In the genomic region with DNA sequence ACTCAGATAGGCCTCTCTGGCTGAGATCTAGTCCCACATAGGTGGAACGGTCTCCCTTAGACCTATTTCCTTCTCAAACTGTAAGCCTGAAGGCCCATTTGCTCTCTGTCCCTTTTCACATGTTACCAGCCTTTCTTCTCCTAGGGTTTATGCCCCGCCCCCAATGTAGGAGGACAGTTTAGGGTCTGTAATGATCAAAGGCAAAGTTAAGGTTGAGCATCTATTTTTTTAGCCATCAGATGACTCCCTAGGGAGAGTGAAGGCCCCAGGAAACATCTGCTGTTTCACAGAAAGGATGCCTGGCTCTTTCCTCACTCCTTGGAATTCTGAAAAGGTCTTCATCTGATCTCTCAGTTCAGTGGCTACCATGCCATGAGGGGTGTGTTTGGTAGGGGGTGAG, we compare ENCODE assay signal across 10 mouse cellular contexts.
DNase-seq lines count a peak whose midpoint lies in the region; ATAC-seq and TF ChIP-seq lines count a peak whose summit lies in the region.
"Had no signal": no experiment of that assay in that cellular context is flagged by ENCODE, and none has a peak within 500 bp of the region (broad histone marks: within the 10 kb centered on the region; RNA-seq: fewer than 3 reads in every experiment).

No protein-coding gene starts in this region.

- H3K27ac ChIP-seq in hindbrain, postnatal 0 days, result peak overlapping the region; percentile 71; the same call in 1 of the 2 replicates
- no peak overlapping the region for H3K27ac ChIP-seq in hindbrain, embryonic 13.5 days
- H3K27ac ChIP-seq in lung, postnatal 0 days (ENCODE audit: low read length), result peak overlapping the region; percentile 95
- H3K27ac ChIP-seq in stomach, postnatal 0 days (replicated peaks), result peak overlapping the region; percentile 96

- H3K4me3 ChIP-seq in hindbrain, postnatal 0 days (ENCODE audit: low read length), result no peak overlapping the region
- no peak overlapping the region for H3K4me3 ChIP-seq in hindbrain, embryonic 13.5 days
- H3K4me3 ChIP-seq in lung, postnatal 0 days (ENCODE audit: low read depth, low read length), result no peak overlapping the region
- H3K4me3 ChIP-seq in stomach, postnatal 0 days (ENCODE audit: low read depth, low read length), result no peak overlapping the region

- H3K4me2 ChIP-seq in hindbrain, postnatal 0 days (ENCODE audit: low read depth, low read length), result no peak overlapping the region
- no peak overlapping the region for H3K4me2 ChIP-seq in hindbrain, embryonic 13.5 days
- no peak overlapping the region for H3K4me2 ChIP-seq in lung, postnatal 0 days (replicated peaks; ENCODE audit: low read depth, low read length)
- H3K4me2 ChIP-seq in stomach, postnatal 0 days (replicated peaks; ENCODE audit: low read depth), result no peak overlapping the region

- ATAC-seq in hindbrain, postnatal 0 days, result no peak
- no peak for ATAC-seq in hindbrain, embryonic 13.5 days (ENCODE audit: low FRiP score)
- peak; percentile 6 for ATAC-seq in lung, postnatal 0 days
- ATAC-seq in stomach, postnatal 0 days (ENCODE audit: low FRiP score, low TSS enrichment), result no peak

- peak; percentile 21 for DNase-seq in embryo, embryonic 11 days
- DNase-seq in embryo, embryonic 10 days (ENCODE audit: low spot score), result no peak
- no peak for DNase-seq in hindbrain, postnatal 0 days (ENCODE audit: low spot score)
- DNase-seq in lung, postnatal 0 days (ENCODE audit: low spot score), result no peak
- DNase-seq in lung, postnatal 25 days (ENCODE audit: low spot score), result no peak
- no peak for DNase-seq in stomach, postnatal 0 days (ENCODE audit: low spot score)
- DNase-seq in urinary bladder, adult 18-20 months (ENCODE audit: low spot score in 2 of 2), result no peak
- DNase-seq: cerebellum, postnatal 10 days; right cerebral cortex, postnatal 4 days had no signal

- 87% methylated on average over 2 of the region's 2 CpGs for WGBS in hindbrain, postnatal 0 days
- 95% methylated on average over 2 of the region's 2 CpGs for WGBS in hindbrain, embryonic 13.5 days
- WGBS in lung, postnatal 0 days, result 85% methylated on average over 2 of the region's 2 CpGs
- 93% methylated on average over 2 of the region's 2 CpGs for WGBS in stomach, postnatal 0 days

- no peak for TF ChIP-seq EP300 in lung, postnatal 0 days (IDR thresholded peaks at IDR 0.05)
- no peak for TF ChIP-seq EP300 in stomach, postnatal 0 days (optimal IDR thresholded peaks at IDR 0.05)

- no peaks in the 10 kb centered on the region for H3K4me1 ChIP-seq in hindbrain, postnatal 0 days (ENCODE audit: insufficient read depth, low read length)
- H3K4me1 ChIP-seq in hindbrain, embryonic 13.5 days (replicated peaks), result peaks cover 9% of the 10 kb centered on the region; the same call in 1 of the 2 replicates
- peaks cover 7% of the 10 kb centered on the region; the same call in 1 of the 2 replicates for H3K4me1 ChIP-seq in lung, postnatal 0 days (ENCODE audit: insufficient read depth, low read depth, low read length)
- peaks cover 10% of the 10 kb centered on the region for H3K4me1 ChIP-seq in stomach, postnatal 0 days (replicated peaks; ENCODE audit: control insufficient read depth, insufficient read depth)

- H3K9ac ChIP-seq in hindbrain, postnatal 0 days (replicated peaks; ENCODE audit: low read length), result no peak overlapping the region
- H3K9ac ChIP-seq in hindbrain, embryonic 13.5 days, result no peak overlapping the region
- H3K9ac ChIP-seq in lung, postnatal 0 days (replicated peaks; ENCODE audit: low read depth), result no peak overlapping the region
- H3K9ac ChIP-seq in stomach, postnatal 0 days (ENCODE audit: low read length), result no peak overlapping the region

- no peaks in the 10 kb centered on the region for H3K27me3 ChIP-seq in hindbrain, postnatal 0 days (ENCODE audit: insufficient read depth, low read length)
- no peaks in the 10 kb centered on the region for H3K27me3 ChIP-seq in hindbrain, embryonic 13.5 days
- no peaks in the 10 kb centered on the region for H3K27me3 ChIP-seq in lung, postnatal 0 days (replicated peaks; ENCODE audit: insufficient read depth, low read length)
- no peaks in the 10 kb centered on the region for H3K27me3 ChIP-seq in stomach, postnatal 0 days (ENCODE audit: control insufficient read depth, insufficient read depth, low read length)

- H3K36me3 ChIP-seq in hindbrain, postnatal 0 days (ENCODE audit: insufficient read depth, low read length), result no peaks in the 10 kb centered on the region
- no peaks in the 10 kb centered on the region for H3K36me3 ChIP-seq in hindbrain, embryonic 13.5 days
- no peaks in the 10 kb centered on the region for H3K36me3 ChIP-seq in lung, postnatal 0 days (ENCODE audit: insufficient read depth, low read length)
- H3K36me3 ChIP-seq in stomach, postnatal 0 days (ENCODE audit: control insufficient read depth, insufficient read depth, low read length), result no peaks in the 10 kb centered on the region

- H3K9me3 ChIP-seq in hindbrain, postnatal 0 days (ENCODE audit: low read length), result no peaks in the 10 kb centered on the region
- no peaks in the 10 kb centered on the region for H3K9me3 ChIP-seq in hindbrain, embryonic 13.5 days
- H3K9me3 ChIP-seq in lung, postnatal 0 days (ENCODE audit: low read length), result no peaks in the 10 kb centered on the region
- no peaks in the 10 kb centered on the region for H3K9me3 ChIP-seq in stomach, postnatal 0 days (ENCODE audit: control insufficient read depth, low read length)

- no peak for TF ChIP-seq CTCF in hindbrain, postnatal 0 days (IDR thresholded peaks at IDR 0.05; ENCODE audit: low read depth)
- TF ChIP-seq CTCF in lung, postnatal 0 days (IDR thresholded peaks at IDR 0.05), result no peak
- TF ChIP-seq CTCF in stomach, postnatal 0 days (IDR thresholded peaks at IDR 0.05; ENCODE audit: low read depth), result no peak
